Mouse (Mus musculus) frontal cortex, postnatal 36 days (tissue): ENCODE results near the gene Rmdn3.
A peak's percentile ranks its signal among the peaks of the same experiment; 100 is the strongest.

ENCODE experiments used
- DNase-seq, 2 experiments: peaks; one replicate each; pipeline ENCODE4 v3.0.0; 2022; ENCODE audit warnings: low spot score in 2 of 2

The Rmdn3 gene

GRCm38 (mm10) chr2:119156681-119157572, at the start of gene Rmdn3:
Gene Rmdn3, minus strand, starts transcription at chr2:119157034.
- DNase-seq: peak; percentile 97 to 99

- DNase-seq: no peak
These were observed 47.1 kb upstream of the Rmdn3 start for GRCm38 (mm10) chr2:119203871-119204460.

- no peak for DNase-seq
These were observed 46.1 kb upstream of the Rmdn3 start for GRCm38 (mm10) chr2:119202914-119203453.

GRCm38 (mm10) chr2:119198934-119199333, 42.1 kb upstream of the Rmdn3 start:
- no peak for DNase-seq

GRCm38 (mm10) chr2:119198049-119198448, 41.2 kb upstream of the Rmdn3 start:
- no peak for DNase-seq

GRCm38 (mm10) chr2:119197493-119197892, 40.7 kb upstream of the Rmdn3 start:
- no peak for DNase-seq

- no peak for DNase-seq
These were observed 39.7 kb upstream of the Rmdn3 start for GRCm38 (mm10) chr2:119196316-119197108.

- peak in 1 of 2 experiments; percentile 16 for DNase-seq
These were observed 37.3 kb upstream of the Rmdn3 start for GRCm38 (mm10) chr2:119194140-119194539.

- DNase-seq: no peak
These were observed 34.1 kb upstream of the Rmdn3 start for GRCm38 (mm10) chr2:119190969-119191368.

GRCm38 (mm10) chr2:119189029-119189710, 32.3 kb upstream of the Rmdn3 start:
- peak; percentile 84 to 85 for DNase-seq

GRCm38 (mm10) chr2:119182914-119183313, 26.1 kb upstream of the Rmdn3 start:
- DNase-seq: no peak

GRCm38 (mm10) chr2:119177384-119177939, 20.6 kb upstream of the Rmdn3 start:
- no peak for DNase-seq

- no peak for DNase-seq
These were observed 19.9 kb upstream of the Rmdn3 start for GRCm38 (mm10) chr2:119176761-119177160.

GRCm38 (mm10) chr2:119175614-119176013, 18.8 kb upstream of the Rmdn3 start:
- DNase-seq: no peak

- no peak for DNase-seq
These were observed 18.0 kb upstream of the Rmdn3 start for GRCm38 (mm10) chr2:119174866-119175265.

GRCm38 (mm10) chr2:119173991-119174651, 17.3 kb upstream of the Rmdn3 start, which contains the start of gene Gm14137:
Gene Gm14137, plus strand, starts transcription at chr2:119174509.
- no peak for DNase-seq

GRCm38 (mm10) chr2:119172862-119173576, 16.2 kb upstream of the Rmdn3 start:
- DNase-seq: no peak

- DNase-seq: no peak
These were observed 15.6 kb upstream of the Rmdn3 start for GRCm38 (mm10) chr2:119172446-119172845.

GRCm38 (mm10) chr2:119171574-119171973, 14.7 kb upstream of the Rmdn3 start:
- no peak for DNase-seq

- no peak for DNase-seq
These were observed 13.4 kb upstream of the Rmdn3 start for GRCm38 (mm10) chr2:119170282-119170681.
